Mouse (Mus musculus): ENCODE results near the gene AB124611. TPM values are rescaled to one million over a fixed set of nuclear protein-coding genes. Genes with fewer than 3 reads are reported as not detected.

Gene AB124611
- total and polyA plus RNA-seq, 2 experiments from 2014 or later, result 0.68 to 1.7 TPM

DNA sequence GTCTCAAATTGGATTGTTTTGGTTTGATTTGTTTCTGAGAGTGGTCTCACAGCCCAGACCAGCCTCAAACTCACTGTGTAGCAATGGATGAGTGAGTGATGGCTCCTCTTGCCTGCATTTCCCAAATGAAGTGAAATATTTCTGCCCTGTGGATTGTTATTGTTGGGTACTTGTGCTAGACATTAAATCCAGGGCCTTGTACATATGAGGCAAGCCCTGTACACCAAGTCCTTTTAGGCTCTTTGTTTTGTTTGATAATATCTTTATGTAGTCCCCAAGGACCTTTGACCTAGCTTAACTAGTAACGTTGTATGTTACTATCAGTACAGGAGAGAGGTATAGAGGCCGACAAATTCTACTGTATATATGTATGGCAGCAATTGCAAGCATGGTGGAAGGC is 68.9 kb downstream of the AB124611 start:
- Histone ChIP-seq H3K27ac (ENCODE audit: low read depth, low read length) (no peak overlapping the region), H3K27me3 (ENCODE audit: insufficient read depth, low read length) (no peaks in the 10 kb centered on the region), H3K4me3 (ENCODE audit: low read depth, low read length) (no peak overlapping the region), H3K4me1 (ENCODE audit: insufficient read depth, low read length) (peaks cover 8% of the 10 kb centered on the region), H3K9ac (replicated peaks; ENCODE audit: low read length, poor library complexity, severe bottlenecking) (no peak overlapping the region), H3K4me2 (ENCODE audit: low read depth, low read length, poor library complexity, severe bottlenecking) (no peak overlapping the region), H3K36me3 (ENCODE audit: insufficient read depth, low read length) (peaks cover 6% of the 10 kb centered on the region; the same call in 1 of the 2 replicates), H3K9me3 (ENCODE audit: low read length) (no peaks in the 10 kb centered on the region)
- DNase-seq (ENCODE audit: low spot score), result no peak
- ATAC-seq (ENCODE audit: low FRiP score), result no peak
- 91% methylated on average over 2 of the region's 2 CpGs for WGBS
- TF ChIP-seq CTCF (IDR thresholded peaks at IDR 0.05), result no peak

Small RNAs within 50 kb of the gene (microRNA-seq; reads per million reads assigned to microRNA genes)
- gene Mir199a-1 (ENCODE audit: borderline number of aligned reads), result not detected

Other genes with a start within 250 kb of the AB124611 start
- gene Kri1, start 238.2 kb upstream of the AB124611 start, total RNA-seq (2014; rRNA removed), result 21.9 and 25.9 TPM in 2 replicates
- 11.7 and 13.0 TPM in 2 replicates for gene Kri1, start 238.2 kb upstream of the AB124611 start, polyA plus RNA-seq (2015; fragmentation: Nextera tagmentation; extraction: Ambion mirVana)
- gene Cdkn2d, start 234.8 kb upstream of the AB124611 start, total RNA-seq (2014; rRNA removed), result 93.4 and 126 TPM in 2 replicates
- gene Cdkn2d, start 234.8 kb upstream of the AB124611 start, polyA plus RNA-seq (2015; fragmentation: Nextera tagmentation; extraction: Ambion mirVana), result 141 and 146 TPM in 2 replicates
- gene Ap1m2, start 213.8 kb upstream of the AB124611 start, total RNA-seq (2014; rRNA removed), result 3.9 and 4.7 TPM in 2 replicates
- 3.1 TPM in 2 replicates for gene Ap1m2, start 213.8 kb upstream of the AB124611 start, polyA plus RNA-seq (2015; fragmentation: Nextera tagmentation; extraction: Ambion mirVana)
- 58.5 and 70.7 TPM in 2 replicates for gene Slc44a2, start 205.5 kb upstream of the AB124611 start, total RNA-seq (2014; rRNA removed)
- 47.1 and 52.0 TPM in 2 replicates for gene Slc44a2, start 205.5 kb upstream of the AB124611 start, polyA plus RNA-seq (2015; fragmentation: Nextera tagmentation; extraction: Ambion mirVana)
- gene Ilf3, start 158.3 kb upstream of the AB124611 start, total RNA-seq (2014; rRNA removed), result 105 and 114 TPM in 2 replicates
- 198 and 201 TPM in 2 replicates for gene Ilf3, start 158.3 kb upstream of the AB124611 start, polyA plus RNA-seq (2015; fragmentation: Nextera tagmentation; extraction: Ambion mirVana)
- gene Qtrt1, start 114.3 kb upstream of the AB124611 start, total RNA-seq (2014; rRNA removed), result 37.3 and 41.0 TPM in 2 replicates
- gene Qtrt1, start 114.3 kb upstream of the AB124611 start, polyA plus RNA-seq (2015; fragmentation: Nextera tagmentation; extraction: Ambion mirVana), result 42.0 and 42.7 TPM in 2 replicates
- gene Dnm2, start 101.3 kb upstream of the AB124611 start, total RNA-seq (2014; rRNA removed), result 67.8 and 69.2 TPM in 2 replicates
- gene Dnm2, start 101.3 kb upstream of the AB124611 start, polyA plus RNA-seq (2015; fragmentation: Nextera tagmentation; extraction: Ambion mirVana), result 52.8 and 59.2 TPM in 2 replicates
- 42.5 and 46.0 TPM in 2 replicates for gene Tmed1, start 15.9 kb upstream of the AB124611 start, total RNA-seq (2014; rRNA removed)
- 51.1 and 64.7 TPM in 2 replicates for gene Tmed1, start 15.9 kb upstream of the AB124611 start, polyA plus RNA-seq (2015; fragmentation: Nextera tagmentation; extraction: Ambion mirVana)
- 85.3 and 97.4 TPM in 2 replicates for gene Carm1, start 20.7 kb downstream of the AB124611 start, total RNA-seq (2014; rRNA removed)
- gene Carm1, start 20.7 kb downstream of the AB124611 start, polyA plus RNA-seq (2015; fragmentation: Nextera tagmentation; extraction: Ambion mirVana), result 23.0 and 27.3 TPM in 2 replicates
- gene Timm29, start 66.5 kb downstream of the AB124611 start, total RNA-seq (2014; rRNA removed), result 74.6 and 85.9 TPM in 2 replicates
- 61.8 and 62.1 TPM in 2 replicates for gene Timm29, start 66.5 kb downstream of the AB124611 start, polyA plus RNA-seq (2015; fragmentation: Nextera tagmentation; extraction: Ambion mirVana)
- gene Yipf2, start 66.7 kb downstream of the AB124611 start, total RNA-seq (2014; rRNA removed), result 19.1 and 21.7 TPM in 2 replicates
- 17.0 and 19.5 TPM in 2 replicates for gene Yipf2, start 66.7 kb downstream of the AB124611 start, polyA plus RNA-seq (2015; fragmentation: Nextera tagmentation; extraction: Ambion mirVana)
- 173 and 195 TPM in 2 replicates for gene Smarca4, start 90.0 kb downstream of the AB124611 start, total RNA-seq (2014; rRNA removed)
- gene Smarca4, start 90.0 kb downstream of the AB124611 start, polyA plus RNA-seq (2015; fragmentation: Nextera tagmentation; extraction: Ambion mirVana), result 80.8 and 84.9 TPM in 2 replicates
- 16.7 and 27.7 TPM in 2 replicates for gene Ldlr, start 197.3 kb downstream of the AB124611 start, total RNA-seq (2014; rRNA removed)
- 9.6 and 10.3 TPM in 2 replicates for gene Ldlr, start 197.3 kb downstream of the AB124611 start, polyA plus RNA-seq (2015; fragmentation: Nextera tagmentation; extraction: Ambion mirVana)
- gene Spc24, start 234.1 kb downstream of the AB124611 start, total RNA-seq (2014; rRNA removed), result 5.5 and 6.6 TPM in 2 replicates
- gene Spc24, start 234.1 kb downstream of the AB124611 start, polyA plus RNA-seq (2015; fragmentation: Nextera tagmentation; extraction: Ambion mirVana), result 6.3 and 8.2 TPM in 2 replicates